Comparison of ENCODE assay signal across 28 mouse cellular contexts in the genomic region with DNA sequence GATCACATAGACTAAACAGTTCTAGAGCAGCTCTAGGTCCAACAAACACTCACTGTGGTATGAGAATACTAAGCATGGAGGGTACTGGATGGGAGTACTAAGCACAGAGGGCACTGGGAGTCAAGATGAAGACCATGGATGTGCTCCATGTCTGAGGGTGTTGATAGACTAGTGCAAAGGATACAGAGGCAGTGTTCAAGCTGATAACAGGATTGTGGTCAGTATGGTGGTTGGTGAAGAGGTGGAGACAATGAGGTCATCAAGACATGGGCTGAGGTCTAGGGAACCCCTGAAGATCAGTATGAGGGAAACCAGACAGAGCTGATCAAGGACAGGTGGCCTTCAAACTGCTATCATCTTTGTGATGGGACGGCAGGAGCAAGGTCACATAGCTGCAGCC.
DNase-seq lines count a peak whose midpoint lies in the region; ATAC-seq and TF ChIP-seq lines count a peak whose summit lies in the region.
"Had no signal": no experiment of that assay in that cellular context is flagged by ENCODE, and none has a peak within 500 bp of the region (broad histone marks: within the 10 kb centered on the region; RNA-seq: fewer than 3 reads in every experiment).

No protein-coding gene starts in this region.

- no peak for TF ChIP-seq POLR2A in MEL (IDR thresholded peaks at IDR 0.05; ENCODE audit: control insufficient read depth in 1 of 2, insufficient read depth in 1 of 2, low read depth in 1 of 2, low read length in 2 of 2, poor library complexity in 1 of 2)

- TF ChIP-seq EP300 in MEL (IDR thresholded peaks at IDR 0.05; ENCODE audit: low read depth in 1 of 2, low read length in 2 of 2): peak; percentile 35 to 70; a peak in 2 of 4 replicates

- DNase-seq in 416B (ENCODE audit: low read depth): peak; percentile 57
- DNase-seq in MEL (ENCODE audit: low read depth, low spot score): peak; percentile 63
- DNase-seq in liver, embryonic 13.5 days: peak; percentile 1
- no peak for DNase-seq in layer of hippocampus, adult 8-10 months (ENCODE audit: low spot score in 2 of 2)
- DNase-seq in layer of hippocampus, adult 18-20 months (ENCODE audit: low spot score in 2 of 2): no peak
- no peak for DNase-seq in urinary bladder, postnatal 14 days (ENCODE audit: low spot score)
- DNase-seq: adrenal gland, adult 2 months; B cell, adult 2 months; cerebellum, adult 2 months; cerebellum, postnatal 25 days; heart, postnatal 36 days; kidney, adult 8-10 months; kidney, postnatal 4 days; lung, postnatal 4 days; midbrain, embryonic 14.5 days; right cerebral cortex, postnatal 25 days had no signal

- TF ChIP-seq RAD21 in MEL (IDR thresholded peaks at IDR 0.05; ENCODE audit: low read depth, low read length): no peak

- no peak overlapping the region for H3K9ac ChIP-seq in MEL (ENCODE audit: control insufficient read depth, low read depth, low read length, poor library complexity, severe bottlenecking)
- no peak overlapping the region for H3K9ac ChIP-seq in liver, embryonic 13.5 days
- H3K9ac ChIP-seq: embryonic facial prominence, embryonic 12.5 days; forebrain, embryonic 15.5 days; heart, embryonic 15.5 days; hindbrain, embryonic 12.5 days; intestine, embryonic 15.5 days; limb, embryonic 12.5 days; stomach, embryonic 15.5 days had no signal

- TF ChIP-seq CTCF in MEL (IDR thresholded peaks at IDR 0.05 in 2 of 3, conservative IDR thresholded peaks at IDR 0.05 in 1 of 3; ENCODE audit: control insufficient read depth in 1 of 3, insufficient read depth in 1 of 3, low read depth in 2 of 3, low read length in 3 of 3, poor library complexity in 1 of 3, severe bottlenecking in 1 of 3): no peak

- ATAC-seq in liver, embryonic 13.5 days (ENCODE audit: low read depth): peak; percentile 82
- ATAC-seq in megakaryocyte progenitor cell, adult 5-6 weeks (replicated peaks; ENCODE audit: poor library complexity): peak; percentile 96
- ATAC-seq: forebrain, embryonic 15.5 days; hindbrain, postnatal 0 days; intestine, embryonic 15.5 days had no signal

- no peak overlapping the region for H3K4me3 ChIP-seq in MEL (ENCODE audit: control insufficient read depth in 1 of 2, insufficient read depth in 1 of 2, low read depth in 2 of 2, low read length in 2 of 2)
- no peak overlapping the region for H3K4me3 ChIP-seq in liver, embryonic 13.5 days (replicated peaks)
- H3K4me3 ChIP-seq: embryonic facial prominence, embryonic 12.5 days; forebrain, embryonic 10.5 days; forebrain, embryonic 15.5 days; heart, embryonic 15.5 days; hindbrain, embryonic 12.5 days; intestine, embryonic 15.5 days; limb, embryonic 12.5 days; stomach, embryonic 15.5 days had no signal

- no peaks in the 10 kb centered on the region for H3K9me3 ChIP-seq in MEL (replicated peaks; ENCODE audit: insufficient read depth, low read length)
- no peaks in the 10 kb centered on the region for H3K9me3 ChIP-seq in liver, embryonic 13.5 days (replicated peaks)
- H3K9me3 ChIP-seq: embryonic facial prominence, embryonic 12.5 days; forebrain, embryonic 10.5 days; forebrain, embryonic 15.5 days; heart, embryonic 15.5 days; hindbrain, embryonic 12.5 days; intestine, embryonic 15.5 days; limb, embryonic 12.5 days; stomach, embryonic 15.5 days had no signal

- WGBS in liver, embryonic 13.5 days (ENCODE audit: insufficient replicate concordance): 24% methylated on average over 1 of the region's 1 CpGs

- peaks cover 0 to 13% of the 10 kb centered on the region in 2 experiments; a peak in 2 of 4 replicates for H3K4me1 ChIP-seq in MEL (ENCODE audit: control insufficient read depth in 1 of 2, insufficient read depth in 2 of 2, low read length in 2 of 2)
- H3K4me1 ChIP-seq in liver, embryonic 13.5 days (replicated peaks): peaks cover 17% of the 10 kb centered on the region
- H3K4me1 ChIP-seq: embryonic facial prominence, embryonic 12.5 days; forebrain, embryonic 10.5 days; forebrain, embryonic 15.5 days; hindbrain, embryonic 12.5 days; limb, embryonic 12.5 days had no signal

- H3K27me3 ChIP-seq in MEL (ENCODE audit: control insufficient read depth in 1 of 2, insufficient read depth in 2 of 2, low read length in 2 of 2): no peaks in the 10 kb centered on the region
- no peaks in the 10 kb centered on the region for H3K27me3 ChIP-seq in liver, embryonic 13.5 days
- H3K27me3 ChIP-seq: embryonic facial prominence, embryonic 12.5 days; forebrain, embryonic 15.5 days; heart, embryonic 15.5 days; hindbrain, embryonic 12.5 days; intestine, embryonic 15.5 days; limb, embryonic 12.5 days; stomach, embryonic 15.5 days had no signal

- H3K36me3 ChIP-seq in MEL (ENCODE audit: control insufficient read depth in 1 of 2, insufficient read depth in 2 of 2, low read length in 2 of 2): peaks cover 0 to 12% of the 10 kb centered on the region in 2 experiments; a peak in 2 of 4 replicates
- H3K36me3 ChIP-seq in liver, embryonic 13.5 days: no peaks in the 10 kb centered on the region
- H3K36me3 ChIP-seq: embryonic facial prominence, embryonic 12.5 days; forebrain, embryonic 10.5 days; forebrain, embryonic 15.5 days; G1E; heart, embryonic 15.5 days; hindbrain, embryonic 12.5 days; intestine, embryonic 15.5 days; limb, embryonic 12.5 days; stomach, embryonic 15.5 days had no signal

- H3K79me2 ChIP-seq in MEL (ENCODE audit: control insufficient read depth, insufficient read depth, low read length, poor library complexity): no peaks in the 10 kb centered on the region

- no peak overlapping the region for H3K4me2 ChIP-seq in liver, embryonic 13.5 days
- H3K4me2 ChIP-seq: embryonic facial prominence, embryonic 12.5 days; forebrain, embryonic 15.5 days; heart, embryonic 15.5 days; hindbrain, embryonic 12.5 days; intestine, embryonic 15.5 days; limb, embryonic 12.5 days; stomach, embryonic 15.5 days had no signal

- H3K27ac ChIP-seq in MEL (ENCODE audit: control insufficient read depth, low read depth, low read length): no peak overlapping the region
- no peak overlapping the region for H3K27ac ChIP-seq in liver, embryonic 13.5 days
- H3K27ac ChIP-seq: embryonic facial prominence, embryonic 12.5 days; forebrain, embryonic 10.5 days; forebrain, embryonic 15.5 days; heart, embryonic 15.5 days; hindbrain, embryonic 12.5 days; hindbrain, postnatal 0 days; intestine, embryonic 15.5 days; kidney, postnatal 0 days; limb, embryonic 12.5 days; stomach, embryonic 15.5 days had no signal

TF ChIP-seq in MEL, 35 proteins besides CTCF, POLR2A, EP300 and RAD21:
- no peak for TF ChIP-seq NRF1 (IDR thresholded peaks at IDR 0.05; ENCODE audit: insufficient read depth, low read depth, low read length, poor library complexity, severe bottlenecking)
- TF ChIP-seq TAL1 (IDR thresholded peaks at IDR 0.05; ENCODE audit: low read length): peak; percentile 77
- no peak for TF ChIP-seq CHD1 (IDR thresholded peaks at IDR 0.05; ENCODE audit: low read depth, low read length)
- TF ChIP-seq TCF12 (IDR thresholded peaks at IDR 0.05; ENCODE audit: low read depth, low read length): peak; percentile 47; the same call in 1 of the 2 replicates
- TF ChIP-seq GATA1 (IDR thresholded peaks at IDR 0.05; ENCODE audit: low read depth, low read length): peak; percentile 59
- TF ChIP-seq JUND (IDR thresholded peaks at IDR 0.05; ENCODE audit: low read depth, low read length): no peak
- 0 out of 2 replicates have a peak, but pooled peaks have one; percentile 23 for TF ChIP-seq ETS1 (IDR thresholded peaks at IDR 0.05; ENCODE audit: low read depth, low read length)

Comparison
In these comparisons a context has a peak if more than half of its experiments do, and no peak if none do; other contexts are left out.
1. DNase-seq: peak in 416B (single experiment), MEL (single experiment) and liver, embryonic 13.5 days (single experiment); none in layer of hippocampus, adult 8-10 months (0 of 2), layer of hippocampus, adult 18-20 months (0 of 2) and urinary bladder, postnatal 14 days (single experiment).